Mouse (Mus musculus) adipocyte (in vitro differentiated cells): Measurements from ENCODE around the gene Sipa1l1.

Experiments used
- DNase-seq: peaks from one replicate; pipeline ENCODE4 v3.0.0-alpha.2; 2016; ENCODE audit warnings: low spot score

Sipa1l1 gene

DNA sequence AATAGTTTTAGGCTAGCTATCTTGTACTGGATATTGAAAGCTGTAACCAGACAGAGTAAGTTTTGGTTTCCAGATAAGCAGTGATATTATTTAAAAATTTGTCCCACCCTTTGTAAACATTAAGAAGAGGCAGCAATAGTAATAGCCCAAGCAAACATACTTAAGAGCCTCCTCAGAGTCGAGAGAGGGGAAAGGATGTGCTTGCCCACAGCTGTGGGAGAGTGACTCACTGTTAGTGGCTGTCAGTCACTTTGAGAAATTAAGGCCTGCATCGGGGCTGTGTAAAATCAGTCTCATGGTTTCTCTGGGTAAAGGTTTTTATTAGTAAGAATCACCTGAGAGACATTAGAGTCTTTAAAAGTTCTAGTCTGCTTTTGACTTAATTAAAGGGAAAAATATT is 40.6 kb downstream of the Sipa1l1 start:
- no peak for DNase-seq

DNA sequence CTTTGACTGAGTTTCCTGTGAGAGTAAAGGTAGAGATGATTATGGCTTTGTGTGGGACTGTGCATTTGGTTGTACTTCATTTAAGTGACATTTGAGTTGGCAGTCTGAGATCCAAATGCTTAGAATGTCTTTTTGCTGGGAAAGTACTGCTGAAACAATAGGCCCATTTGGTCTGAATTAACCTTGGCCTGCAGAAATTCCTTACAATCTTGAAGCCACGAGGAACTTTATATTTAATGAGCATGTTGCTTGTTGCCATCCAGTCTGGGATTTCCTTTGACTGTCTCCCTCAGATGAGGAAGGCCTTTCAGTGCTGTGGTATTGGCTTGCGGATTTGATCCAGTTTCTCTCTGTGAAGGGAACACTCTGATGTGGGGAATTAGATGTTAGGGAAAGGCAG is 43.9 kb downstream of the Sipa1l1 start:
- no peak for DNase-seq

- DNase-seq, result no peak
Measured at GRCm38 (mm10) chr12:82214916-82215315, 45.8 kb downstream of the Sipa1l1 start.

- no peak for DNase-seq
Measured at GRCm38 (mm10) chr12:82216801-82217553, 47.9 kb downstream of the Sipa1l1 start.

GRCm38 (mm10) chr12:82218201-82218600 is 49.1 kb downstream of the Sipa1l1 start:
- no peak for DNase-seq

GRCm38 (mm10) chr12:82220367-82221089 is 51.4 kb downstream of the Sipa1l1 start:
- DNase-seq, result no peak

DNA sequence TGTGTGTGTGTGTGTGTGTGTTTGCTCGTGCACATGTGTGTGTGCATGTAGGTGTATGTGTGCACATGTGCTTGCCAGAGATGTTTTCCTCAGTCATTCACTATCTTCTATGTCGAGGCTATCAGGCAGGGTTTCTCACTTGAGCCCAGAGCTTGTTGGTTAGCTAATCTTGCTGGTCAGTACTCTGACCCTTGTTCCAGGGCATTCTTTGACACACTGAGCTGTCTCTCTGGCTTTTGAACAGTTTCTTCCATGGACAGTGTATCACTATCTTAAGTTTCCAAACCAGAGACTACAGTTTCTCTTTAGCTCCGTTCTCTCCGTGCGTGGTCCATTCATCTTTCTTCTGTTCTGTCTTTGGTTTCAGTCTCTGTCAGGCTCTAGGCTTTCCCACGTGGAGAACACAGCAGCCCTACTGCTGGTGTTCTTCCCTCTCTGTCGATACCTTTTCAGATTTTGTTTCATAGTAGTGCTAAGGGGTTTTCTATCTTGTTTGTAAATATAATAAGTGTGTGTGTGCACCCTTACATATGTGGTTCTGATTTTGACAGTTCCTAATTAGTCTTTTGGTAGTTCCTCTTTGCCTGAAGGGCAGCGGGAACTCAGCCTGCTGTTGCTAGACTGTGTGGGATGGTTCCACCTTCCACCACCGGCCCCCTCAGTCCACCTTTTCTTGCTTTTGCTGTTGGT is 54.2 kb downstream of the Sipa1l1 start:
- peak; percentile 40 for DNase-seq

GRCm38 (mm10) chr12:82224848-82225247 is 55.7 kb downstream of the Sipa1l1 start:
- DNase-seq, result no peak

DNA sequence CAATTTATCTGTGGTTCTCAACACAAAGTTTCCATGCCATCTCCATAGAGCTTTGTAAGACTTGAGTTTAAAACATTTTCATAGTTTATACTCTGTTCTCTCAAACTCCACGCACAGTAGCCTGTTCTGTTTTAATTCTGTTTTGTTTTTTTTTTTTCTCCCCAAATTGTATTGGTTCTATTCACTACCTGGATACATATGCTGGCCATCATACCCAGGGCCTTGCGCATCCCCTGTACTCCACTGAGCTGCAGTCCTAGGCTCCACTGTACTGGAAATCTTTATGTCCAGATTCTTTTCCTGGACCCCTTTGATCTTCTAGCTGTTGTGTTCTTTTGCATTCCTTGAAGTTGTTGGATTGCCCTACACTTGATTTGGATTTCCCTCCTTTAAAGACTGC is 56.2 kb downstream of the Sipa1l1 start:
- no peak for DNase-seq

- DNase-seq, result no peak
Measured at GRCm38 (mm10) chr12:82225751-82226228, 56.7 kb downstream of the Sipa1l1 start.

GRCm38 (mm10) chr12:82226311-82227066 is 57.4 kb downstream of the Sipa1l1 start:
- no peak for DNase-seq

DNA sequence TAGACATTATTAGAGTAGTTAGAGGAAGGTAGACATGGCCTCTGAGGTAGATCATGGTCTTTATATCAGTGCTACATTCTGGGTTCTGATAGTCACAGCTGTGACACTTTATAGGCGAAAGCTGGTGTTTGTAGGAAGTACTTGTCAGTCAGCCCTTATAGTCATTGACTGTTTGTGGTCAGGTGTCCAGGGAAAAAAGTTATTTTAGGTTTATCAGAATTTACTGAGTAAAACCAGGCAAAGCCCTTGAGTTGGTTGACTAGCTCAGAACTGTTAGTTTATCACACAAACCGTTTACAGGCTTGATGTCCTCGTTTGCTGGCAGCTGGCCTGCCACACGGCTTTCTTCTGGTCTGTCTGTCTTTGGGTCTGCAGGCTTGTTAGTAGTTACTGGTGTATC is 61.0 kb downstream of the Sipa1l1 start:
- DNase-seq, result no peak

GRCm38 (mm10) chr12:82231191-82231590 is 62.1 kb downstream of the Sipa1l1 start:
- DNase-seq, result no peak

GRCm38 (mm10) chr12:82233177-82233576 is 64.1 kb downstream of the Sipa1l1 start:
- no peak for DNase-seq

- DNase-seq, result no peak
Measured at GRCm38 (mm10) chr12:82234463-82235223, 65.5 kb downstream of the Sipa1l1 start.

GRCm38 (mm10) chr12:82237095-82237494 is 68.0 kb downstream of the Sipa1l1 start:
- no peak for DNase-seq

- peak; percentile 38 for DNase-seq
Measured at GRCm38 (mm10) chr12:82237946-82238345, 68.8 kb downstream of the Sipa1l1 start.

DNA sequence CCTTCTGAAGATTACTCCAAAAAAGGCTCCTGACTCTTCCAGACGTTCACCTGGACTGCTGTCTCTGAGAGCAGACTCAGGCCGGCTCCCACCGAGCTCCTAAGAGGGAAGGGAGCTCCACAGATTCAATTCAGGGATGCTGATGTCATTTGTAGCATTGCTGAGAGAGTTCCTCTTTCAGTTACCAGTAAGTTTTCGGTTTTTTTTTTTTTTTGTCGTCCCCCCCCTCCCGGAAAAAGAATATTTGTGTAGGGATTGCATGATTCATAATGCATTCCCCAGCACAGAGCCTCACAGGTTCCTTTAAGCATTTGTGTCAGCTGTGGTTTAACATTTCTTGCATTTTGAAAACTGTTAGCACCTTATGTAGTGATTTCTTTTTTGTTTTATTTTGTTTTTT is 71.6 kb downstream of the Sipa1l1 start:
- DNase-seq, result no peak

DNA sequence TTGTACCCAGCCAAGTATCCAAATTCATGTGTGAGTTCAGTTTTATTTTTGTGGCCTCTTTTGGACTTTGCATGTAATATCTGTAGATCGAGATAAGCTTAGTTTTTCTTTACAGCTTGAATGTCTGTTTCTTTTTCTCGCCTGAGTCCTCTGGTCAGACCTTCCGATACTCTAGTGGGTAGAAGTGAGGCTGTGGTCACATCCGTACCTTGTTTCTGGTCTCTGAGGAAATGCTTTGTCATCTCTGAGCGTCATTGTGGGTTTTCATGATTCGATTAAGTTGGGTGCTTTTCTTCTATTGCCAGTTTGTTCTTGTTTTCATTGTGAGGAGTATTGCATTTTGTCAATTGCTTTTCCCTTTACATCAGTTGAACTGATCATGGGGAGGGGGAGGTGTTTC is 76.1 kb downstream of the Sipa1l1 start:
- DNase-seq, result no peak

GRCm38 (mm10) chr12:82246422-82246821 is 77.3 kb downstream of the Sipa1l1 start:
- DNase-seq, result peak; percentile 61
